Mouse (Mus musculus): ENCODE data around the gene Rpl21.

DNA sequence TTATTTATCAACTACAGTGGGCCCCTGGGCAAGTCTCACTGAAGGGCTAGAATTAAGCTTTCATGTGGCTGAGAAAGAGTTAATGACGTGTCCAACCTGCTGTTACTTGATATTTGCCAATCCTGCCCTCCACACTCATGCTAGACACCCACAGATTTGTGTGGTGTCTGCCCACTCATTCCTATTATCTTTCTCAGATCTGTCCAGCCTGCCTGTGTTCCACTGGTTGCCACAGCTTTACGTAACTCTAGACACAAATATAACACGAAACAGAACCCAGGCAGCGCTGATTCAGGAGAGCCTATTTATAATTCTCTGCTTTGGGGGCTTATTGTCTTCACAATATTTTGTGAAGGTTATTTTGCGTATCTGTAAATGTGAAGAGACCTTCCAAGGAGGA, 8.6 kb downstream of the Rpl21 start:
- TF ChIP-seq POLR2AphosphoS2 (IDR thresholded peaks at IDR 0.05; ENCODE audit: insufficient read length, low read depth) (no peak), TCF12 (IDR thresholded peaks at IDR 0.05; ENCODE audit: insufficient read depth, poor library complexity, severe bottlenecking) (no peak), POLR2A (IDR thresholded peaks at IDR 0.05; ENCODE audit: insufficient read length, low read depth) (no peak), TCF3 (IDR thresholded peaks at IDR 0.05; ENCODE audit: insufficient read length, low read depth) (no peak)
